Mouse (Mus musculus) heart, postnatal 0 days (tissue): ENCODE data around the gene Taf3.

Source experiments
- CTCF ChIP-seq: IDR thresholded peaks from 2 replicates; pipeline ENCODE4 v1.5.1; 2016; ENCODE audit warnings: antibody characterized with exemption, control low read depth, low read depth
- EP300 ChIP-seq: IDR thresholded peaks from 2 replicates; pipeline ENCODE4 v1.6.1; 2016; ENCODE audit warnings: antibody characterized with exemption, low read depth

DNA sequence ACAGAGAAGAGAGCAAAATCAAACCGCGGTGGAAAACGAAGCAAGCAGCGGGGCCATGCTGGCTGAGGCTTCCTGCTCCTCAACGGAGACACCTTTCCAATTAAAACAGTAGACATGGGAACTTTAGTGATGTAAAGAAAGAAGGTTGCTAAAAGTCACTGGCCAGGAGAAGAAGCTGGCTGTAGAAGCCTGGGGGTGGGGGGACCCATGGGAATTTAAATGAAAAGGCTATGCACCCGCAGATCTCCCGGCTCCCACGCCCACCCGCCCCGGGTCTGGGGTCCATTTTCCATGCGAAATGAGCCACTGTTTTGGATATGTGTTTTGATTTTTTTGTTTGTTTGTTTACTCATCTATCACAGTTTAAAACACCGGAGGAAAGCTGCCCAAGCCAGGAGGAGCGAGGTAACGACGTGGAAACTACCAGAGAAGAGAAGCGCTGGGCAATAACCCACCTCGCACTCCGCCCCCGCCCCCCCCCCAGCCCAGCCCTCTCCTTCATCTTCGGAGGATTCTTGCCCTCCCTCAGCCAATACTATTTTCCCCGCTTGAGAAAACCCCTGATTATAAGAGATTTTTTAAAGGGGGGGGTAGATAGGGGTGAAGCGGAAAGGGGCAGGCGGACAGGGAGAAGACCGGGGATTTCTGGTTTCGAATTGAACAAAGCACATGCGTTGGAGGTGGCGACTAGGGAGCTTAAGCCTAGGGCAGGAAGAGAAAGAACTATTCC, 164.4 kb downstream of the Taf3 start:
- TF ChIP-seq EP300: no peak
- no peak for TF ChIP-seq CTCF
